Mouse (Mus musculus) ES-Bruce4 (cell line): ENCODE data around the gene Frmd5. TPM values are rescaled to one million over a fixed set of nuclear protein-coding genes. Genes with fewer than 3 reads are reported as not detected.
"Not testable (repeated sequence)": the region's sequence is repeated elsewhere in the genome, so short reads cannot be mapped to it uniquely, and the experiment has no call there.

Experiments
- H3K27ac ChIP-seq: 2 replicates; pipeline ENCODE4 v1.5.1; 2012; ENCODE audit warnings: low read length, inconsistent platforms; ENCODE audit not compliant: insufficient read depth
- H3K27me3 ChIP-seq: 2 replicates; pipeline ENCODE4 v1.6.1; 2012; ENCODE audit warnings: mild to moderate bottlenecking, low read length, inconsistent platforms; ENCODE audit not compliant: control insufficient read depth, poor library complexity, insufficient read depth, severe bottlenecking
- H3K36me3 ChIP-seq: 2 replicates; pipeline ENCODE4 v1.6.1; 2012; ENCODE audit warnings: inconsistent platforms, mild to moderate bottlenecking, low read length, moderate library complexity; ENCODE audit not compliant: control insufficient read depth, poor library complexity, insufficient read depth, severe bottlenecking
- H3K4me1 ChIP-seq: one replicate; pipeline ENCODE4 v1.8.1; 2011; ENCODE audit warnings: low read length; ENCODE audit not compliant: control insufficient read depth, insufficient read depth
- H3K4me3 ChIP-seq: 2 replicates; pipeline ENCODE4 v1.5.1; 2011; ENCODE audit warnings: low read depth, mild to moderate bottlenecking, low read length
- H3K9ac ChIP-seq: 2 replicates; pipeline ENCODE4 v1.6.1; 2012; ENCODE audit warnings: low read depth, mild to moderate bottlenecking, inconsistent platforms; ENCODE audit not compliant: poor library complexity, severe bottlenecking
- H3K9me3 ChIP-seq: replicated peaks from 2 replicates; pipeline ENCODE4 v1.6.1; 2012; ENCODE audit warnings: mild to moderate bottlenecking, low read length, inconsistent platforms; ENCODE audit not compliant: control insufficient read depth, poor library complexity, insufficient read depth, severe bottlenecking
- CTCF ChIP-seq: IDR thresholded peaks from one replicate; pipeline ENCODE4 v1.8.1; 2011; ENCODE audit warnings: low read depth, low read length
- EP300 ChIP-seq: IDR thresholded peaks from 2 replicates; pipeline ENCODE4 v1.6.1; 2011; ENCODE audit warnings: low read depth, low read length; ENCODE audit not compliant: insufficient read depth
- POLR2A ChIP-seq: IDR thresholded peaks from one replicate; pipeline ENCODE4 v1.8.1; 2011; ENCODE audit warnings: low read length; ENCODE audit not compliant: insufficient read depth
- polyA plus RNA-seq: library from polyadenylated mRNA; stranded (reverse); fragments of >200 nt; gene quantifications from 2 replicates; pipeline ENCODE4 v1.2.4, GENCODE M21; 2011; ENCODE audit warnings: low read depth; ENCODE audit not compliant: missing spikeins, insufficient read depth, insufficient read length

Gene Frmd5
- polyA plus RNA-seq, 1 experiment, result 10.5 TPM

- no peak for TF ChIP-seq EP300
- TF ChIP-seq CTCF, result peak; percentile 23
- TF ChIP-seq POLR2A, result no peak
- no peaks in the 10 kb centered on the region for H3K4me1 ChIP-seq
- no peaks in the 10 kb centered on the region for H3K27me3 ChIP-seq
- no peak overlapping the region for H3K27ac ChIP-seq
- no peak overlapping the region for H3K9ac ChIP-seq
- H3K4me3 ChIP-seq, result no peak overlapping the region
- H3K9me3 ChIP-seq, result no peaks in the 10 kb centered on the region
- peaks cover 14% of the 10 kb centered on the region for H3K36me3 ChIP-seq
These were observed 262.1 kb downstream of the Frmd5 start for GRCm38 (mm10) chr2:121544829-121545228.

- Histone ChIP-seq H3K4me3 (no peak overlapping the region), H3K9me3 (peaks cover 13% of the 10 kb centered on the region), H3K36me3 (peaks cover 21% of the 10 kb centered on the region), H3K27me3 (no peaks in the 10 kb centered on the region), H3K27ac (no peak overlapping the region), H3K4me1 (no peaks in the 10 kb centered on the region), H3K9ac (no peak overlapping the region)
- TF ChIP-seq EP300 (no peak), POLR2A (no peak), CTCF (no peak)
These were observed 281.8 kb downstream of the Frmd5 start for GRCm38 (mm10) chr2:121525056-121525455.

- H3K4me3 ChIP-seq, H3K4me1 ChIP-seq, H3K27me3 ChIP-seq, H3K9ac ChIP-seq, H3K27ac ChIP-seq: not testable (repeated sequence)
- H3K9me3 ChIP-seq, result peaks cover 13% of the 10 kb centered on the region
- H3K36me3 ChIP-seq, result peaks cover 31% of the 10 kb centered on the region
These were observed 284.1 kb downstream of the Frmd5 start for GRCm38 (mm10) chr2:121522830-121523229.

- H3K27ac ChIP-seq, result no peak overlapping the region
- no peaks in the 10 kb centered on the region for H3K27me3 ChIP-seq
- H3K4me1 ChIP-seq, result no peaks in the 10 kb centered on the region
- no peak for TF ChIP-seq EP300
- TF ChIP-seq POLR2A, result no peak
- TF ChIP-seq CTCF, result no peak
- H3K9ac ChIP-seq, result no peak overlapping the region
- peaks cover 35% of the 10 kb centered on the region for H3K36me3 ChIP-seq
- H3K4me3 ChIP-seq, result no peak overlapping the region
- H3K9me3 ChIP-seq, result peaks cover 13% of the 10 kb centered on the region
These were observed 284.9 kb downstream of the Frmd5 start for GRCm38 (mm10) chr2:121522006-121522405.

GRCm38 (mm10) chr2:121518711-121519110 is 288.2 kb downstream of the Frmd5 start:
- not testable (repeated sequence) for H3K9ac ChIP-seq, H3K27ac ChIP-seq, H3K27me3 ChIP-seq, H3K4me1 ChIP-seq, H3K4me3 ChIP-seq
- Histone ChIP-seq H3K9me3 (peaks cover 12% of the 10 kb centered on the region), H3K36me3 (peaks cover 25% of the 10 kb centered on the region)

- Histone ChIP-seq H3K4me1 (no peaks in the 10 kb centered on the region), H3K36me3 (peaks cover 23% of the 10 kb centered on the region), H3K9me3 (peaks cover 6% of the 10 kb centered on the region), H3K27ac (no peak overlapping the region), H3K4me3 (no peak overlapping the region), H3K9ac (no peak overlapping the region), H3K27me3 (no peaks in the 10 kb centered on the region)
- TF ChIP-seq POLR2A, result no peak
- TF ChIP-seq EP300, result no peak
- TF ChIP-seq CTCF, result no peak
These were observed 288.8 kb downstream of the Frmd5 start for GRCm38 (mm10) chr2:121518106-121518505.

- TF ChIP-seq EP300 (no peak), POLR2A (no peak), CTCF (no peak)
- Histone ChIP-seq H3K27ac (no peak overlapping the region), H3K36me3 (peaks cover 26% of the 10 kb centered on the region)
These were observed 292.7 kb downstream of the Frmd5 start for GRCm38 (mm10) chr2:121514211-121514610.

GRCm38 (mm10) chr2:121512991-121513765 is 293.7 kb downstream of the Frmd5 start:
- not testable (repeated sequence) for H3K9me3 ChIP-seq, H3K4me3 ChIP-seq, H3K27me3 ChIP-seq, H3K4me1 ChIP-seq, H3K9ac ChIP-seq
- Histone ChIP-seq H3K36me3 (peaks cover 24% of the 10 kb centered on the region), H3K27ac (peak overlapping the region; percentile 79)

More at GRCm38 (mm10) chr2:121514211-121514610, 292.7 kb downstream of the Frmd5 start:
- Histone ChIP-seq H3K4me3 (no peak overlapping the region), H3K27me3 (no peaks in the 10 kb centered on the region), H3K9ac (no peak overlapping the region), H3K9me3 (no peaks in the 10 kb centered on the region), H3K4me1 (no peaks in the 10 kb centered on the region)
